In the genomic region with DNA sequence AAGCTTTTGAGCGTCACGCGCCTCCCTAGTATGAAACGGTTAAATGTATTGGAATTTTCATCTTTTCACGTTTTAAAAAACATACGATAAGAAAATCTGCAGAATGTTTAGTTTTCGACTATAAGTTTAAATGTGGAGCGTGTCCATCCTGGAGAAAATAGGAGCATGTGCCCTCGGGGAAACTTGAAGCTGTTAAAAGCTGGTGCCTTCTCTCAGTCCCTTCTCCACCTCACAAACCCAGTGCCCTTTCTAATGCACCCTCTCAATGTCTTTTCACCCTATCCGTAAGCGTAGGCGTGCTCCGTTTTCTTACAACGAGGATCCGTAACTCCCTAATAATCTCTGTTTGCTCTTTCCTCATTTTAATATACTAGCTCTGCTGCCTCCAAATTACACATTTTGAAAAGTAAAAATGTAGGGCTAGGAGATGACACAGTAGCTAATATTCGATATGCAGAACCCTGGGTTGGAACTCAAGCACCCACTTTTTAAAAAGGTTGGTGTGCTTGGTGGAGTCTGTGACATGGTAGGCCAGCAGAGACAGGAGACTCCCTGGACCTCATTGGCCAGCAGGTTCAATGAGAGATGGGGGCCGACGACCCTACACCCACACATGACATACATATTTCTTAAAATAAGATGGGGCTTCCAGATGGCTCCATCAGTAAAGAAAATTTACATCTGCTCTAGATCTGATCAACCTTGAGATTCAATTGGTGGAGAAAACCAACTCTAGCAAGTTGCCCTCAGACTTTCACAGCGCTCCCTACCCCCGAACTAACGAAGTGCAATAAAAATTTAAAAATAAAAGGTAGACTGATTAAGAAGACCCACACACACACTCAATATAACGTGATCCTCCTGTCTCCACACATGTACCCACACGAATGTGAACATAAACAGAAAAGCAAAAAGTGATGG, we compare ENCODE assay signal across 8 mouse cellular contexts. TPM values are rescaled to one million over a fixed set of nuclear protein-coding genes. Genes with fewer than 3 reads are reported as not detected.
DNase-seq lines count a peak whose midpoint lies in the region; ATAC-seq lines count a peak whose summit lies in the region.

No protein-coding gene starts in this region.

- peaks cover 29% of the 10 kb centered on the region for H3K36me3 ChIP-seq in intestine, embryonic 14.5 days (ENCODE audit: control insufficient read depth, insufficient read depth, low read length)
- peaks cover 16% of the 10 kb centered on the region for H3K36me3 ChIP-seq in midbrain, embryonic 15.5 days (replicated peaks)

- peak overlapping the region; percentile 76; the same call in 1 of the 2 replicates for H3K27ac ChIP-seq in intestine, embryonic 14.5 days (ENCODE audit: low read depth)
- H3K27ac ChIP-seq in midbrain, embryonic 15.5 days: peak overlapping the region; percentile 94

- ATAC-seq in frontal cortex, adult (ENCODE audit: low TSS enrichment): peak; percentile 8; the same call in 1 of the 2 replicates
- no peak for ATAC-seq in intestine, embryonic 14.5 days (replicated peaks; ENCODE audit: low FRiP score, low TSS enrichment, low read depth)
- ATAC-seq in midbrain, embryonic 15.5 days (replicated peaks): peak; percentile 9; the same call in 1 of the 2 replicates

- 23% methylated on average over 23 of the region's 23 CpGs for WGBS in intestine, embryonic 14.5 days
- WGBS in midbrain, embryonic 15.5 days: 27% methylated on average over 23 of the region's 23 CpGs

- no peaks in the 10 kb centered on the region for H3K4me1 ChIP-seq in intestine, embryonic 14.5 days (replicated peaks; ENCODE audit: control insufficient read depth, insufficient read depth, low read length)
- peaks cover 15% of the 10 kb centered on the region for H3K4me1 ChIP-seq in midbrain, embryonic 15.5 days

- no peak for DNase-seq in frontal cortex, postnatal 14 days (ENCODE audit: low spot score in 2 of 2)
- peak; percentile 11 for DNase-seq in thymus, postnatal 25 days
- no peak for DNase-seq in thymus, adult 18-20 months
- DNase-seq in intestine, embryonic 14.5 days (ENCODE audit: low spot score): no peak
- no peak for DNase-seq in retina, embryonic 14.5 days (ENCODE audit: low spot score)
- DNase-seq in layer of hippocampus, adult 9-11 months: no peak

- H3K9me3 ChIP-seq in intestine, embryonic 14.5 days (ENCODE audit: control insufficient read depth, low read length): no peaks in the 10 kb centered on the region
- H3K9me3 ChIP-seq in midbrain, embryonic 15.5 days: no peaks in the 10 kb centered on the region

- no peaks in the 10 kb centered on the region for H3K27me3 ChIP-seq in intestine, embryonic 14.5 days (replicated peaks; ENCODE audit: control insufficient read depth, insufficient read depth, low read length)
- no peaks in the 10 kb centered on the region for H3K27me3 ChIP-seq in midbrain, embryonic 15.5 days (replicated peaks)

- peak overlapping the region; percentile 60 for H3K4me2 ChIP-seq in intestine, embryonic 14.5 days (ENCODE audit: low read length)
- peak overlapping the region; percentile 61 for H3K4me2 ChIP-seq in midbrain, embryonic 15.5 days

- H3K9ac ChIP-seq in intestine, embryonic 14.5 days (ENCODE audit: low read length): peak overlapping the region; percentile 96
- H3K9ac ChIP-seq in midbrain, embryonic 15.5 days: peak overlapping the region; percentile 90

- H3K4me3 ChIP-seq in intestine, embryonic 14.5 days (ENCODE audit: low read depth, low read length): peak overlapping the region; percentile 96
- peak overlapping the region; percentile 90 for H3K4me3 ChIP-seq in midbrain, embryonic 15.5 days

RNA-seq across cellular contexts. Expression of a gene that starts 0.9 kb away (rescaled TPM):
- polyA plus RNA-seq in intestine, embryonic 14.5 days (2014; fragmentation: Nextera tagmentation; extraction: Ambion mirVana): 1,435 and 1,466 TPM in 2 replicates
- 452 and 494 TPM in 2 replicates for polyA plus RNA-seq in midbrain, embryonic 15.5 days (2015; fragmentation: Nextera tagmentation; extraction: Ambion mirVana)

RNA-seq across cellular contexts. Expression of a gene that starts 1.0 kb away (rescaled TPM):
- polyA plus RNA-seq in intestine, embryonic 14.5 days (2014; fragmentation: Nextera tagmentation; extraction: Ambion mirVana): 0.19 and 0.28 TPM in 2 replicates
- 0.19 TPM in 1 of 2 replicates, not detected in the other for polyA plus RNA-seq in midbrain, embryonic 15.5 days (2015; fragmentation: Nextera tagmentation; extraction: Ambion mirVana)

RNA-seq across cellular contexts. Expression of a gene that starts 22.6 kb away (rescaled TPM):
- polyA plus RNA-seq in intestine, embryonic 14.5 days (2014; fragmentation: Nextera tagmentation; extraction: Ambion mirVana): 44.8 and 45.4 TPM in 2 replicates
- 52.6 and 58.2 TPM in 2 replicates for polyA plus RNA-seq in midbrain, embryonic 15.5 days (2015; fragmentation: Nextera tagmentation; extraction: Ambion mirVana)

RNA-seq across cellular contexts. Expression of a gene that starts 33.9 kb away (rescaled TPM):
- polyA plus RNA-seq in intestine, embryonic 14.5 days (2014; fragmentation: Nextera tagmentation; extraction: Ambion mirVana): 29.4 and 31.7 TPM in 2 replicates
- polyA plus RNA-seq in midbrain, embryonic 15.5 days (2015; fragmentation: Nextera tagmentation; extraction: Ambion mirVana): 7.7 and 9.3 TPM in 2 replicates
